In the genomic region with DNA sequence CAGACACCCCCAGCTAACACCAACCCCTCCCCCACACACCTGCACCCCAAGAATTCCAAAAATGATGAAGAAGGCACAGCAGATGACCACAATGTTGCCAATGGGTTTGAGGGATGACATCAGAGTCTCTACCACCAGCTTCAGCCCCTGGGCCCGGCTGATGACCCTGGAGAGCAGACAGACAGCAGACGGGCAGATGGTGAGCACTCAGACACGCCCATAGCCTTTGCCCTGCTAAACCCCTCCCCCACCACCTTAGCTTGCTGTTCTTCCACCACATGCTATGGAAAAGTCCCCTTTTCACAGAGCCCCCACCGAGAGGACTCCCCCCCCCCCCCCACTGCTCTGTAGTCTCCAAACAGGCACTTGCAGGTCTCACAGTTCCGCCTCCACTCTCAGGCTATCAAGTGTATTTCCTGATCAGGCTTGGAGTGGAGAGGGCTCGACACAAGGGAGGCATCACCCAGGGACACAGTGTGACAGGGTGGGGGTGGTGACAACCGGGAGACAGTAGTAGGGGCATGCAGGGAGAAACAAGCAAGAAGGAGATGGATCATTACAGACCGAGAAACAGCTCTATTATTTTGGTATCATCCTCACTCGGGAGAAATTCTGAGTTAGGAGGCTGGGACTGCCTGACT, we compare ENCODE assay signal across 10 mouse cellular contexts. TPM values are rescaled to one million over a fixed set of nuclear protein-coding genes. Genes with fewer than 3 reads are reported as not detected.
DNase-seq lines count a peak whose midpoint lies in the region; ATAC-seq and TF ChIP-seq lines count a peak whose summit lies in the region.
"Had no signal": no experiment of that assay in that cellular context is flagged by ENCODE, and none has a peak within 500 bp of the region (broad histone marks: within the 10 kb centered on the region; RNA-seq: fewer than 3 reads in every experiment).

No protein-coding gene starts in this region.

- WGBS in lung, embryonic 15.5 days = 19% methylated on average over 9 of the region's 9 CpGs
- 22% methylated on average over 9 of the region's 9 CpGs for WGBS in embryonic facial prominence, embryonic 15.5 days
- 27% methylated on average over 9 of the region's 9 CpGs for WGBS in olfactory bulb, adult 2 months

- no peak for DNase-seq in lung, postnatal 4 days
- DNase-seq in kidney, postnatal 14 days = peak; percentile 47
- DNase-seq in adrenal gland, adult 2 months = no peak
- no peak for DNase-seq in cerebellum, adult 18-20 months
- no peak for DNase-seq in thymus, postnatal 14 days

- peaks cover 18% of the 10 kb centered on the region; the same call in 1 of the 2 replicates for H3K27me3 ChIP-seq in lung, embryonic 15.5 days
- no peaks in the 10 kb centered on the region for H3K27me3 ChIP-seq in embryonic facial prominence, embryonic 15.5 days

- ATAC-seq in lung, embryonic 15.5 days (ENCODE audit: borderline replicate concordance, extremely low read depth, low FRiP score, low TSS enrichment) = no peak
- ATAC-seq in embryonic facial prominence, embryonic 15.5 days (ENCODE audit: insufficient number of reproducible peaks, low FRiP score, low TSS enrichment, low read depth) = peak; percentile 9; the same call in 1 of the 2 replicates
- ATAC-seq: liver, postnatal 0 days had no signal

- peak overlapping the region; percentile 93 for H3K27ac ChIP-seq in lung, embryonic 15.5 days
- peak overlapping the region; percentile 87 for H3K27ac ChIP-seq in embryonic facial prominence, embryonic 15.5 days (replicated peaks)
- H3K27ac ChIP-seq in olfactory bulb, adult 2 months (ENCODE audit: insufficient read depth, low read depth, low read length) = peak overlapping the region; percentile 49

- TF ChIP-seq CTCF in olfactory bulb, adult 2 months (IDR thresholded peaks at IDR 0.05; ENCODE audit: insufficient read depth, low read depth, low read length) = no peak

- no peak overlapping the region for H3K9ac ChIP-seq in lung, embryonic 15.5 days
- H3K9ac ChIP-seq in embryonic facial prominence, embryonic 15.5 days = no peak overlapping the region
- H3K9ac ChIP-seq: liver, postnatal 0 days had no signal

- H3K4me1 ChIP-seq in lung, embryonic 15.5 days = peaks cover 32% of the 10 kb centered on the region
- H3K4me1 ChIP-seq in embryonic facial prominence, embryonic 15.5 days = peaks cover 53% of the 10 kb centered on the region
- H3K4me1 ChIP-seq in olfactory bulb, adult 2 months (ENCODE audit: control insufficient read depth, insufficient read depth, low read length) = peaks cover 63% of the 10 kb centered on the region

- H3K4me3 ChIP-seq in lung, embryonic 15.5 days = no peak overlapping the region
- H3K4me3 ChIP-seq in embryonic facial prominence, embryonic 15.5 days (replicated peaks) = no peak overlapping the region
- H3K4me3 ChIP-seq in olfactory bulb, adult 2 months (ENCODE audit: insufficient read depth, low read depth, low read length) = no peak overlapping the region

- no peaks in the 10 kb centered on the region for H3K9me3 ChIP-seq in lung, embryonic 15.5 days
- no peaks in the 10 kb centered on the region for H3K9me3 ChIP-seq in embryonic facial prominence, embryonic 15.5 days (replicated peaks)

- no peak for TF ChIP-seq POLR2A in olfactory bulb, adult 2 months (IDR thresholded peaks at IDR 0.05; ENCODE audit: insufficient read depth, low read depth, low read length)

- H3K36me3 ChIP-seq in lung, embryonic 15.5 days = peaks cover 4% of the 10 kb centered on the region; the same call in 1 of the 2 replicates
- peaks cover 46% of the 10 kb centered on the region for H3K36me3 ChIP-seq in embryonic facial prominence, embryonic 15.5 days

- H3K4me2 ChIP-seq in lung, embryonic 15.5 days = peak overlapping the region; percentile 30; the same call in 1 of the 2 replicates
- H3K4me2 ChIP-seq in embryonic facial prominence, embryonic 15.5 days (replicated peaks) = no peak overlapping the region

RNA-seq across cellular contexts. Expression of a gene that starts 36.3 kb away (rescaled TPM):
- 5.3 TPM in 2 replicates for polyA plus RNA-seq in lung, embryonic 15.5 days (2015; fragmentation: Nextera tagmentation; extraction: Ambion mirVana)
- polyA plus RNA-seq in embryonic facial prominence, embryonic 15.5 days (2015; fragmentation: Nextera tagmentation; extraction: Ambion mirVana) = 2.8 and 4.4 TPM in 2 replicates
- not detected in 2 replicates for polyA plus RNA-seq in olfactory bulb, adult 2 months (2012; ENCODE audit: insufficient read depth, insufficient read length, low replicate concordance, missing spikeins)
- total RNA-seq in adrenal gland, adult 2 months (2021) = 1 to 10 TPM; 6.2 to 7.5 TPM
- polyA plus RNA-seq in adrenal gland, adult 2 months (2012; rRNA removed) = 5.8 and 5.9 TPM in 2 replicates

RNA-seq across cellular contexts. Expression of a gene that starts 44.9 kb away (rescaled TPM):
- 7.3 and 7.7 TPM in 2 replicates for polyA plus RNA-seq in lung, embryonic 15.5 days (2015; fragmentation: Nextera tagmentation; extraction: Ambion mirVana)
- polyA plus RNA-seq in embryonic facial prominence, embryonic 15.5 days (2015; fragmentation: Nextera tagmentation; extraction: Ambion mirVana) = 29.1 and 30.3 TPM in 2 replicates
- 54.5 TPM in 1 of 2 replicates, not detected in the other for polyA plus RNA-seq in olfactory bulb, adult 2 months (2012; ENCODE audit: insufficient read depth, insufficient read length, low replicate concordance, missing spikeins)
- under 1 TPM; 0.61 to 0.69 TPM for total RNA-seq in adrenal gland, adult 2 months (2021)
- polyA plus RNA-seq in adrenal gland, adult 2 months (2012; rRNA removed) = 2.7 and 3.5 TPM in 2 replicates

RNA-seq across cellular contexts. Expression of a gene that starts 56.8 kb away (rescaled TPM):
- 0.06 and 0.31 TPM in 2 replicates for polyA plus RNA-seq in lung, embryonic 15.5 days (2015; fragmentation: Nextera tagmentation; extraction: Ambion mirVana)
- 0.16 and 1.2 TPM in 2 replicates for polyA plus RNA-seq in embryonic facial prominence, embryonic 15.5 days (2015; fragmentation: Nextera tagmentation; extraction: Ambion mirVana)
- not detected in 2 replicates for polyA plus RNA-seq in olfactory bulb, adult 2 months (2012; ENCODE audit: insufficient read depth, insufficient read length, low replicate concordance, missing spikeins)
- total RNA-seq in adrenal gland, adult 2 months (2021) = not detected
- not detected in 2 replicates for polyA plus RNA-seq in adrenal gland, adult 2 months (2012; rRNA removed)
- total RNA-seq: gastrocnemius, postnatal 10 days had no signal
- polyA plus RNA-seq: liver, postnatal 0 days had no signal
